Mouse (Mus musculus) CH12.LX (cell line): Measurements from ENCODE around the gene Gm5773. TPM values are rescaled to one million over a fixed set of nuclear protein-coding genes. Genes with fewer than 3 reads are reported as not detected.
"Not testable (repeated sequence)": the region's sequence is repeated elsewhere in the genome, so short reads cannot be mapped to it uniquely, and the experiment has no call there.

ENCODE experiments used
- DNase-seq: peaks from one replicate; pipeline ENCODE4 v3.0.0-alpha.2; 2013; ENCODE audit errors: extremely low read depth
- H3K27ac ChIP-seq: 2 replicates; pipeline ENCODE4 v1.5.1; 2012; ENCODE audit warnings: low read depth, mild to moderate bottlenecking, control low read depth, moderate library complexity; ENCODE audit not compliant: insufficient read depth
- H3K27me3 ChIP-seq: replicated peaks from 2 replicates; pipeline ENCODE3; 2012; ENCODE audit warnings: inconsistent platforms
- H3K36me3 ChIP-seq, 2 experiments: replicated peaks in 1 of 2; 2 replicates each; pipeline versions ENCODE3 to v1.6.1; 2012; ENCODE audit warnings: inconsistent platforms in 1 of 2, low read length in 1 of 2, mild to moderate bottlenecking in 1 of 2, mixed read lengths in 1 of 2, moderate library complexity in 1 of 2; ENCODE audit not compliant: control insufficient read depth in 1 of 2, insufficient read depth in 1 of 2
- H3K4me1 ChIP-seq, 2 experiments: 2 replicates each; pipeline ENCODE4 v1.6.1; 2012; ENCODE audit warnings: inconsistent platforms in 1 of 2, moderate library complexity in 1 of 2; ENCODE audit not compliant: insufficient read depth in 2 of 2, control insufficient read depth in 1 of 2
- H3K4me2 ChIP-seq: 2 replicates; pipeline ENCODE4 v1.6.1; 2012; ENCODE audit warnings: low read depth, mild to moderate bottlenecking, control low read depth; ENCODE audit not compliant: poor library complexity, insufficient read depth, severe bottlenecking
- H3K4me3 ChIP-seq, 3 experiments: fragments of 150-350 bp in 1 of 3; sonication (generic) in 1 of 3; replicated peaks in 1 of 3; 2 replicates each; pipeline versions ENCODE3 to v1.5.1; 2011 to 2012; ENCODE audit warnings: low read depth in 2 of 3, low read length in 2 of 3, mild to moderate bottlenecking in 2 of 3, moderate library complexity in 2 of 3, control low read depth in 1 of 3, improper control_type of control experiment in 1 of 3, inconsistent platforms in 1 of 3, mixed read lengths in 1 of 3; ENCODE audit not compliant: poor library complexity in 1 of 3
- H3K79me2 ChIP-seq: replicated peaks from 2 replicates; pipeline ENCODE4 v1.6.1; 2012; ENCODE audit warnings: mild to moderate bottlenecking, moderate library complexity; ENCODE audit not compliant: control insufficient read depth, poor library complexity, insufficient read depth, severe bottlenecking; ENCODE audit errors: extremely low read depth
- H3K9ac ChIP-seq: 2 replicates; pipeline ENCODE4 v1.6.1; 2012; ENCODE audit warnings: low read depth, mild to moderate bottlenecking, control low read depth, moderate library complexity; ENCODE audit not compliant: insufficient read depth
- H3K9me3 ChIP-seq: replicated peaks from 2 replicates; pipeline ENCODE3; 2012; ENCODE audit warnings: low read length, inconsistent platforms, mixed read lengths
- dilution Hi-C: fragments of 300-500 bp; cut with MboI; formaldehyde crosslinking; loops from 2 replicates; pipeline ENCODE4 v1.14.3; 2020; ENCODE audit warnings: low sequenced_read_pairs; ENCODE audit not compliant: extremely low pct_unique_long_range_greater_than_20kb, extremely low pct_ligation_motif_present
- in situ Hi-C: fragments of 300-500 bp; cut with MboI; formaldehyde crosslinking; loops from 3 replicates; pipeline ENCODE4 v1.14.3; 2019; ENCODE audit warnings: low sequenced_read_pairs, low pct_ligation_motif_present, low pct_unique_long_range_greater_than_20kb, mixed read lengths
- polyA plus RNA-seq: library from polyadenylated mRNA; unstranded; fragments of >175 nt; gene quantifications from 2 replicates; pipeline ENCODE4 v1.2.1, GENCODE M21; 2012; ENCODE audit warnings: low read depth; ENCODE audit not compliant: insufficient read length
- total RNA-seq, 2 experiments: library from RNA; depleted of rRNA; stranded (reverse); fragments of 300-350 nt in 1 of 2; fragments of >200 nt in 1 of 2; gene quantifications; 2 replicates each; pipeline ENCODE4 v1.2.3; 2012 to 2014

Gene Gm5773
- not detected in 2 replicates for total RNA-seq (2012; rRNA removed)
- total RNA-seq (2014; rRNA removed), result not detected in 2 replicates
- polyA plus RNA-seq, result not detected in 2 replicates

GRCm38 (mm10) chr3:93772700-93773099 lies at the start of gene Gm5773:
TSS of gene Gm5773 (plus strand) at chr3:93773000.
- H3K9me3 ChIP-seq, H3K27me3 ChIP-seq, H3K9ac ChIP-seq, H3K4me3 ChIP-seq, DNase-seq, H3K4me2 ChIP-seq, H3K27ac ChIP-seq, H3K79me2 ChIP-seq, in situ Hi-C loops, H3K36me3 ChIP-seq, H3K4me1 ChIP-seq, dilution Hi-C loops: not testable (repeated sequence)

- H3K36me3 ChIP-seq, H3K9me3 ChIP-seq, H3K9ac ChIP-seq, H3K4me2 ChIP-seq, H3K4me1 ChIP-seq, H3K4me3 ChIP-seq, dilution Hi-C loops, in situ Hi-C loops, H3K79me2 ChIP-seq, H3K27me3 ChIP-seq, H3K27ac ChIP-seq, DNase-seq: not testable (repeated sequence)
These were observed 27.3 kb upstream of the Gm5773 start for GRCm38 (mm10) chr3:93745475-93745874.

- H3K36me3 ChIP-seq, DNase-seq, H3K4me2 ChIP-seq, H3K9ac ChIP-seq, H3K27me3 ChIP-seq, H3K4me1 ChIP-seq, H3K79me2 ChIP-seq, H3K4me3 ChIP-seq, dilution Hi-C loops, in situ Hi-C loops, H3K9me3 ChIP-seq, H3K27ac ChIP-seq: not testable (repeated sequence)
These were observed 18.8 kb upstream of the Gm5773 start for GRCm38 (mm10) chr3:93754022-93754421.

DNA sequence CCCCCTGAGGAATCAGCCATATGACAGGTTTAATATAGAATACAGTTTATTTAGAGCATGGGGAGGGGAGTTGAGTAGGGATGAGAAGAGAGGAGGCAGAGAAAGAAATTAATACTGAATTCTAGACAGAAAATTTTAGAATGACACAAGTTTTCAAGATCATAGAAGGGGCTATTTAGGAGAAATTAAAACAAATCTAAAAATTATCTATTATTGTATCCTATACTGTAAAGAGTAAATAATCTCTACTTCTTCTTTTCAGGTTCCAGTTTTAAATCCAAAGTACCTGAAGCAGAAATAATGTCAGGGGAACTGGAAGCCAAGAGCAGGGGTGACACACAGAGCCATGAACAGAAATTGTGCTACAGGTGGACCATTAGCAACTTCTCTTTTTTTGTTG lies 23.3 kb downstream of the Gm5773 start, which contains the start of gene Tdpoz4:
TSS of gene Tdpoz4 (plus strand) at position 301 of the 400 bp plus-strand sequence.
- in situ Hi-C loops, dilution Hi-C loops, H3K9me3 ChIP-seq, H3K4me2 ChIP-seq, H3K79me2 ChIP-seq, DNase-seq, H3K36me3 ChIP-seq, H3K27me3 ChIP-seq, H3K9ac ChIP-seq, H3K4me3 ChIP-seq, H3K4me1 ChIP-seq, H3K27ac ChIP-seq: not testable (repeated sequence)
